Mouse (Mus musculus) E14TG2a.4 (cell line): ENCODE data around the gene Gramd1b.

Experiments
- H3K27me3 ChIP-seq: 2 replicates; pipeline ENCODE4 v1.6.1; 2014; ENCODE audit warnings: low read length, control low read depth; ENCODE audit not compliant: insufficient read depth
- H3K36me3 ChIP-seq: 2 replicates; pipeline ENCODE4 v1.6.1; 2014; ENCODE audit warnings: low read length, control low read depth; ENCODE audit not compliant: insufficient read depth
- H3K4me1 ChIP-seq: replicated peaks from 2 replicates; pipeline ENCODE4 v1.6.1; 2014; ENCODE audit warnings: low read depth, low read length, control low read depth
- H3K4me3 ChIP-seq: replicated peaks from 2 replicates; pipeline ENCODE4 v1.5.1; 2014; ENCODE audit warnings: mild to moderate bottlenecking, low read length
- H3K9me3 ChIP-seq: 2 replicates; pipeline ENCODE4 v1.6.1; 2014; ENCODE audit warnings: low read length, control low read depth
- CTCF ChIP-seq: conservative IDR thresholded peaks from 2 replicates; pipeline ENCODE4 v1.5.1; 2014; ENCODE audit warnings: low read length
- NANOG ChIP-seq: IDR thresholded peaks from 2 replicates; pipeline ENCODE4 v1.6.1; 2014; ENCODE audit warnings: borderline replicate concordance, low read length, mixed read lengths
- POU5F1 ChIP-seq: IDR thresholded peaks from 2 replicates; pipeline ENCODE4 v1.6.1; 2014; ENCODE audit warnings: low read length, borderline replicate concordance

The Gramd1b gene

DNA sequence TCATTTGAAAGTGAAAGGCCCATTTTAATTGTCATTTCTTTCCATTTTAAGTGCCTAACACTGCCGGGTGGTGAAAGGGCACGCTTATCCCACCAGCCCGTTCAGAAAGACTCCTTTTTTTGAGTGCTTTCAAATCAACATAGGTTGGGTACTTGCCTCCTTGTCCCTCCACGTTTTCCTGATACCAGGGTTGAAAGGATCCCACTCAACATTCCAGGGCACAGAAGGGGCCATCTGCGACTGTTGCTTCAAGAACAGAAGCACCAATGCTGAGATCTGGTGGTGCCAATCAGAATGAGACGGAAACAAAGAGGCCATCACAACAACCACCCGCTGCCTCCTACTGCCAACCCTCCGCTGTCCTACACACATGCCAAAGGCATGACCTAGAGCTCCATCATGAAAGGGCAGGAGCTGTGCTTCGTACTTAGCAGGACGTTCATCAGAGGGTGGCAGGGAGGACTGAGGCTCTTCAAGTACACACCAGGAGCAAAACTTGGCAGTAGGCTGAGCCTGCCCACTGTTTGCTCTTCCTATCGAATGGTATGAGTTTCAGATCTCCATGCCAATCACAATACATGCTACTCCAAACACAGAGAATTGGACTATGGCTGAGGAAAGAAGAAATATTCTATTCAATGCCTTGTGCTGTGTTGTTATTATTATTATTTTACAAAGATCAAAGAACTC is 108.7 kb downstream of the Gramd1b start:
- no peak for TF ChIP-seq CTCF
- no peak for TF ChIP-seq NANOG
- no peak for TF ChIP-seq POU5F1
- no peak overlapping the region for H3K4me3 ChIP-seq
- H3K4me1 ChIP-seq, result peaks cover 15% of the 10 kb centered on the region
- peaks cover 10% of the 10 kb centered on the region; the same call in 1 of the 2 replicates for H3K9me3 ChIP-seq
- no peaks in the 10 kb centered on the region for H3K27me3 ChIP-seq
- no peaks in the 10 kb centered on the region for H3K36me3 ChIP-seq

DNA sequence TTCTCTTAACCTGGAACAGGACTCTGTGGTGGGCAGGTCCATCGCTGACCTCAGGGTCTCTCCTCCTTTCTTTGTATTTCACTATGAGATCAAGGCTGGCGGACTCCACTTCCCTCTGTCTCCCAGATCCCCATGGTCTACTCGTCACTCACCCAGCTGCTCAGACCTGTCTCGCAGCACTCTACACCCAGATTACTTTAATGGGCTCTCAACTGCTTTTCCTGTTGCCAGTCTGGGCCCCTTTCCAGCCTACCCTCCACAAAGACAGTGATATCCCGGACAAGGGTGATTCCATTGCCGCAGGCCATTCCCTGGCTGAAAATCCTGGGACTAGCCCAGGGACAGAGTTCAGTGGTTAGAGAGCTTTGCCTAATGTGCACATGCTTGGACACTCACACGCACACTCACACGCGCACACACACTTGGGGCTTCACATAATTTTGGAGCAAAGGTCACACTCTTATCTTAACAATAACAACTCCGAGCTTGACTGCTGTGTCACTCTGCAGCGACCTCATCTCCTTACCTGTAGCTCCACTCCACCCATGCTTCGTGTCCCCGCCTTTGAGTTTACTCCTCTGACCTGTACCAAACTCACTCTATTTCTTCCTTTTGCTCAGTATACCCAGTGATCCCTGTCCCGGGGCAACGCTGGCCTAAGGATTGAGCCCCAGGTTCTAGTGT is 110.4 kb downstream of the Gramd1b start:
- H3K9me3 ChIP-seq, result peaks cover 10% of the 10 kb centered on the region; the same call in 1 of the 2 replicates
- H3K36me3 ChIP-seq, result no peaks in the 10 kb centered on the region
- H3K4me1 ChIP-seq, result peaks cover 21% of the 10 kb centered on the region
- no peaks in the 10 kb centered on the region for H3K27me3 ChIP-seq
- no peak overlapping the region for H3K4me3 ChIP-seq
- TF ChIP-seq POU5F1, result no peak
- TF ChIP-seq CTCF, result no peak
- no peak for TF ChIP-seq NANOG

DNA sequence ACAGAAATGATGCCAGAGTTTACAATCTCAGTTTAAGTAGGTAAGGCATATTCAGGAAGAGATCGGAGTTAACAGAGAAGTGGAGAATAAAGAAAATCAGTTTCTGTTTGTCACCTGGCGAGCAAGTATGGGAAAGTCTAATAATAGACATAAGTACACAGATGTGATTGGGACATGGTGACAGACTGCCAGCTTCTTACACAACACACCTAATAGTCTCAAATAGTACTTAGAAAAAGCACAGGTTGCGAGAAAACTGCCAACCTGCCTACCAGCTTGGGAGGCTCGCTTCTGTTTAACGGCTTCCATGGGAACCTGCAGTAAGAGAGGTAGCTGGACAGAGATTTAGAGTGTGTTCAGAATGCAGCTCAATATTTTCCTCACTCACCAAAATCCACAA is 112.4 kb downstream of the Gramd1b start:
- Histone ChIP-seq H3K36me3 (no peaks in the 10 kb centered on the region), H3K9me3 (peaks cover 10% of the 10 kb centered on the region; the same call in 1 of the 2 replicates), H3K4me3 (no peak overlapping the region), H3K4me1 (peaks cover 26% of the 10 kb centered on the region), H3K27me3 (no peaks in the 10 kb centered on the region)
- no peak for TF ChIP-seq POU5F1
- no peak for TF ChIP-seq NANOG
- no peak for TF ChIP-seq CTCF

DNA sequence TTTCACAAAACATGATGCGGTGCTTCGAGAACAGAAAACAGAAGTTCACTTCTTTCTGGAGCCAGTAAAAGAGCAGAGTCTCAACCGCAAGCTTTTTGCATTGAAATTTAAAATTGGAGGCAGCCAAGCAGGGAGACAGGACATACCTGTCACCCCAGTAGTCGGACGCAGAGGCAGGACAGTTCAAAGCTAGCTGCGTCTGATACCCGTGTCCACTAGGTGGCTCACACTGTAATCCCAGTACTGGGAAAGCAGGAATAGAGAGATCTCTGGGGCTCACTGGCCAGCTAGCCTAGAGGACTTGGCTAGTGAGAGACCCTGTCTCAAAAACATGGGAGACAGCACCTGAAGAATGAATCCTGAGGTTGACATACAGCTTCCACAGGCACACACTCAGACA is 115.0 kb downstream of the Gramd1b start:
- Histone ChIP-seq H3K4me3 (no peak overlapping the region), H3K9me3 (peaks cover 10% of the 10 kb centered on the region; the same call in 1 of the 2 replicates), H3K27me3 (no peaks in the 10 kb centered on the region), H3K36me3 (0 out of 2 replicates have a peak, but pooled peaks cover 3% of the 10 kb centered on the region), H3K4me1 (peaks cover 39% of the 10 kb centered on the region)
- no peak for TF ChIP-seq POU5F1
- peak; percentile 35 for TF ChIP-seq CTCF

DNA sequence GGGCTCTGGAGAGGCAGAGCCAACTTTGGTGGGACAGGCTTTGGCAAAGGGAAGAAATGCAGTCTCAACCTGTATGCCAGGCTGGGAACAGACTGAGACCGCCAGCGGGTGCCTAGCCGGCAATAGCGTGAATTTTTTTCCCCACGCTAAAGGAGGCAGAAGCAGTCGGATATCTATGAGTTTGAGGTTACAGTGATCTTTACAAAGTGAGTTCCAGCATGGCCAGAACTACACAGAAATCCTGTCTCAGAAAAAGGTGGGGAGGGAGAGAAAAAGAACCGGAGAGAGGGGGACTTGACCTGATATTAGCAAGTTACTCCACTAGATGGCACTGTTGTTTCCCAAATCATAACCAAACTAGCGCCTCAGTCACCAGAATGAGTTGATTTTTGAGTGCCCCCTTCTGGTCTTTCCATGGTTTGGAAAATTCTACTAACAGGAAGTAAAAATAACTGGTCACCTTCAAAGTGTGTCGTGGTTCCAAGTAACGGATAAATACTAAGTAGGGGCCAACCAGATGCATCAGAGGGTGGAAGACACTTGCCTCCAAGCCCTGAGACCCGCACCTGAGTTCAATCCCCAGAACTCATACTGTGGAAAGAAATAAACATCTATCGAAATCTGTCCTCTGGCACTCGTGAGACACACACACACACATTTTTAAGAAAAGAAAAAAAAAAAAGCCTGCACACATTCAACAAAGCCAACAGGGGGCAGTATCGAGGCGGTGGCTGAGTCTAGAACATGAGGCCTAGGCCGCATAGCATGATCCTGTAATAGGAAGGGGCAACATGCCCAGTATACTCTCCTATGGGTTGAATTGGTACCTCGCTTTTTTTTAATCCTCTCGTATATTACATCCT is 116.0 kb downstream of the Gramd1b start:
- 0 out of 2 replicates have a peak, but pooled peaks cover 3% of the 10 kb centered on the region for H3K9me3 ChIP-seq
- H3K4me1 ChIP-seq, result peaks cover 39% of the 10 kb centered on the region
- TF ChIP-seq POU5F1 (no peak), NANOG (no peak), CTCF (peak; percentile 35)
- H3K27me3 ChIP-seq, result no peaks in the 10 kb centered on the region
- H3K4me3 ChIP-seq, result peak overlapping the region; percentile 96
- 0 out of 2 replicates have a peak, but pooled peaks cover 13% of the 10 kb centered on the region for H3K36me3 ChIP-seq

DNA sequence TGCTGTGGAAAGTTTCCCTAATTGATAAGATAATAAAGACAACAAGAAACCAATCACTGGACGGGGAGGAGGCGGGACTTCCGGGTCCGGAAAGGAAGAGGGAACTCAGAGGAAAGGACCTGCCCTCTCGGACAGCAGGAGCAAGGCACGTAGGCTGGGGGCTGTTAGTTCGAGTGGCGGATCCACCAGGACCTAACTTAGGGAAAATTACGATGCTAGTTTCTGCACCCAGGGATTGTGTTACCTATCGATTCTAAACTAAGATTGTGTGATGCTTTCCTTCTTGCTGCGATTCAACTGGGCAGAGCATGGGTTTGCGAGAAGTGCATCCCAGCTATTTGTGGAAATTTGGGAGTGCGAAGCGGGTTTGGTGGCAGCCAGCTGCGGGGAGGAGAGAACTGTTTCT is 116.7 kb downstream of the Gramd1b start:
- Histone ChIP-seq H3K9me3 (no peaks in the 10 kb centered on the region), H3K4me3 (peak overlapping the region; percentile 96), H3K36me3 (0 out of 2 replicates have a peak, but pooled peaks cover 15% of the 10 kb centered on the region), H3K4me1 (peaks cover 39% of the 10 kb centered on the region), H3K27me3 (no peaks in the 10 kb centered on the region)
- TF ChIP-seq CTCF (no peak), POU5F1 (no peak), NANOG (no peak)

DNA sequence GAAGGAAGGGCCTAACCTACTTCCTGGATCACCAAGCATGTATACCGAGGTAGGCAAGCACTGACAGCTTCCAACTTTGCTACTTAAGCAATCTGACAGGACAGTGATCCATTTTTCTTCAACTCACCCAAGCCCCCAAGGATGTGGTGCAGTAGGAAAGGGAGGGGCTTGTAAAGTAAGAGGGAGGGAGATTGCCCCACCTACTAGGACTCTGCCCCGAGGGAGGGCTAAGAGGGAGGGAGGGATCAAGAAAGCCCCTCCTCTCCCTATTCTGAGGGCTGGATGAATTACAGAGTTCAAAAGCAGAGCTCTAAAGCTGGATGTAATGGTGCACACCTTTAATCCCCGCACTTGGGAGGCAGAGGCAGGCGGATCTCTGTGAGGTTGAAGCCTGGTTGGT is 117.6 kb downstream of the Gramd1b start:
- Histone ChIP-seq H3K27me3 (no peaks in the 10 kb centered on the region), H3K4me1 (peaks cover 32% of the 10 kb centered on the region), H3K36me3 (0 out of 2 replicates have a peak, but pooled peaks cover 15% of the 10 kb centered on the region), H3K4me3 (peak overlapping the region; percentile 96), H3K9me3 (no peaks in the 10 kb centered on the region)
- TF ChIP-seq CTCF (no peak), NANOG (no peak), POU5F1 (no peak)

DNA sequence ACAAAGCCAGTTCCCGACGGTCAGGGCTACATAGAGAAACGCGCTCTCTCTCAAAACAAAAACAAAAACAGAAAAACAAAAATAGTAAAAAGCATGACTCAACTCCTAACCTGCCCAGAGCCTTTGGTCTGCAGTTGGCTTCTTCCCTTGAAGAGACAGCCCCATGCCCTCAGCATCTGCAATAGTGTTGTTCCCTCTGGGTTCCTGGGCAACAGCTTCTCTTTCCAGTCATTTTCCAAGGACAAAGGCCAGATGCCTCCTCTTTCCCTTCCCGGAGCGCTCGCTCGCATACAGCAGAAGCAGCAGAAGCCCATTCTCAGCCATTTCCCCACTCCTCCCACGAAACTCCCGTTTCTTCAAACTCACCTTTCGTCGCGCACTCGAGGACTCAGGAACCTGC is 118.3 kb downstream of the Gramd1b start:
- Histone ChIP-seq H3K4me1 (peaks cover 30% of the 10 kb centered on the region), H3K36me3 (0 out of 2 replicates have a peak, but pooled peaks cover 15% of the 10 kb centered on the region), H3K9me3 (no peaks in the 10 kb centered on the region), H3K4me3 (peak overlapping the region; percentile 55), H3K27me3 (no peaks in the 10 kb centered on the region)
- no peak for TF ChIP-seq CTCF
- no peak for TF ChIP-seq NANOG
- TF ChIP-seq POU5F1, result no peak
